Mouse (Mus musculus) embryonic facial prominence, embryonic 10.5 days (tissue): ENCODE data around the gene Ccdc159. TPM values are rescaled to one million over a fixed set of nuclear protein-coding genes. Genes with fewer than 3 reads are reported as not detected.
A peak's percentile ranks its signal among the peaks of the same experiment; 100 is the strongest.

Source experiments
- DNase-seq: peaks from one replicate; pipeline ENCODE4 v3.0.0-alpha.2; 2017; ENCODE audit warnings: low spot score
- H3K27ac ChIP-seq: fragments of 300-500 bp; sonication (generic); replicated peaks from 2 replicates; pipeline ENCODE4 v1.5.1; 2016; ENCODE audit warnings: mild to moderate bottlenecking
- H3K27me3 ChIP-seq: fragments of 300-500 bp; sonication (generic); replicated peaks from 2 replicates; pipeline ENCODE4 v1.6.1; 2016; ENCODE audit warnings: low read depth, mild to moderate bottlenecking; ENCODE audit not compliant: poor library complexity, severe bottlenecking
- H3K36me3 ChIP-seq: fragments of 300-500 bp; sonication (generic); replicated peaks from 2 replicates; pipeline ENCODE4 v1.6.1; 2016; ENCODE audit warnings: mild to moderate bottlenecking, moderate library complexity
- H3K4me1 ChIP-seq: fragments of 300-500 bp; sonication (generic); 2 replicates; pipeline ENCODE4 v1.6.1; 2016
- H3K4me3 ChIP-seq: fragments of 300-500 bp; sonication (generic); 2 replicates; pipeline ENCODE4 v1.5.1; 2016; ENCODE audit warnings: mild to moderate bottlenecking, moderate library complexity
- H3K9me3 ChIP-seq: fragments of 300-500 bp; sonication (generic); 2 replicates; pipeline ENCODE4 v1.6.1; 2016; ENCODE audit warnings: mild to moderate bottlenecking
- WGBS: fragments of 180-500 bp; shearing (Covaris S2); methylation state at CpG from one replicate; pipeline ENCODE4 v1.1.7; 2016; 5-methylcytosine and 5-hydroxymethylcytosine counted together
- polyA plus RNA-seq: library from polyadenylated mRNA; unstranded; fragments of >200 nt; fragmentation: Nextera tagmentation; extraction: Ambion mirVana; gene quantifications from 2 replicates; pipeline ENCODE4 v1.2.1, GENCODE M21; 2016

Gene Ccdc159
- polyA plus RNA-seq, 1 experiment from 2014 or later, result 3.3 TPM

GRCm38 (mm10) chr9:21937711-21938175 is 10.5 kb downstream of the Ccdc159 start:
- no peaks in the 10 kb centered on the region for H3K9me3 ChIP-seq
- 86% methylated on average over 4 of the region's 4 CpGs for WGBS
- peaks cover 25% of the 10 kb centered on the region for H3K27me3 ChIP-seq
- peak overlapping the region; percentile 69 for H3K4me3 ChIP-seq
- H3K36me3 ChIP-seq, result no peaks in the 10 kb centered on the region
- DNase-seq, result no peak
- no peak overlapping the region for H3K27ac ChIP-seq
- H3K4me1 ChIP-seq, result peaks cover 24% of the 10 kb centered on the region

GRCm38 (mm10) chr9:21938234-21938855 is 11.1 kb downstream of the Ccdc159 start:
- Histone ChIP-seq H3K36me3 (no peaks in the 10 kb centered on the region), H3K27me3 (peaks cover 24% of the 10 kb centered on the region), H3K9me3 (no peaks in the 10 kb centered on the region), H3K4me3 (no peak overlapping the region), H3K27ac (no peak overlapping the region), H3K4me1 (peaks cover 24% of the 10 kb centered on the region)
- DNase-seq, result no peak
- WGBS, result 84% methylated on average over 4 of the region's 4 CpGs

DNA sequence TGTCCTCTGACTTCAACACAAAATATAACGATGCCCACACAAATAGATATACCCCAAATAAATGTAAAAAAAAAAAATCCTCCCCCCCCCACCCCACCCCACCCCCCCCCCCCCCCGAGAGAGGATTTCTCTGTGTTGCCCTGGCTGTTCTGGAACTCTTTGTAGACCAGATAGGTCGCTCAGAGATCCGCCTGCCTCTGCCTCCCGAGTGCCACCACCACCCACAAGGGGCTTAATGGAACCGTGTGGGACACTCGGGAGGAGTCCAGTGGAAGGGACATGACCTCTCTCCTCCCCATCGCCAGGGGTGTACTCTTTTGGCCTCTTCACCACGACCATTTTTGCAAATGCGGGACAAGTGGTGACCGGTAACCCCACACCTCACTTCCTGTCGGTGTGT is 15.8 kb downstream of the Ccdc159 start:
- peaks cover 46% of the 10 kb centered on the region for H3K27me3 ChIP-seq
- no peaks in the 10 kb centered on the region for H3K9me3 ChIP-seq
- peaks cover 22% of the 10 kb centered on the region for H3K4me1 ChIP-seq
- DNase-seq, result no peak
- WGBS, result 77% methylated on average over 12 of the region's 12 CpGs
- no peak overlapping the region for H3K4me3 ChIP-seq
- H3K36me3 ChIP-seq, result no peaks in the 10 kb centered on the region
- no peak overlapping the region for H3K27ac ChIP-seq

GRCm38 (mm10) chr9:21943638-21944037 is 16.4 kb downstream of the Ccdc159 start:
- peaks cover 48% of the 10 kb centered on the region for H3K27me3 ChIP-seq
- 53% methylated on average over 12 of the region's 12 CpGs for WGBS
- DNase-seq, result no peak
- H3K36me3 ChIP-seq, result no peaks in the 10 kb centered on the region
- no peak overlapping the region for H3K4me3 ChIP-seq
- no peaks in the 10 kb centered on the region for H3K9me3 ChIP-seq
- H3K4me1 ChIP-seq, result peaks cover 17% of the 10 kb centered on the region
- no peak overlapping the region for H3K27ac ChIP-seq

DNA sequence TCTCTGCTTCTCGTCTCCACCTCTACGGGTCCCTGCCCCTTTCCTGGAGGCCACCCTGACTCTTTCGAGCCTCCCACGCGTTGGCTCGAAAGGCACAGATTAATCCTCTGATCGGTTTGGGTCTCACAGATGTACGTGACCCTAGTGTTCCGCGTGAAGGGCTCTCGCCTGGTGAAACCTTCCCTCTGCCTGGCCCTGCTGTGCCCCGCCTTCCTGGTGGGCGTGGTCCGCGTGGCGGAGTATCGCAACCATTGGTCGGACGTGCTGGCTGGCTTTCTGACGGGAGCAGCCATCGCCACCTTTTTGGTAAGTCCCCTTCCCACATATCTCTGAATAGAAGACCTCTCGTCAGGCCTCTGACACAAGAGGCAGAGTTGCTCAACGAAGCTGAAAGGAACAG is 17.0 kb downstream of the Ccdc159 start:
- 25% methylated on average over 23 of the region's 23 CpGs for WGBS
- Histone ChIP-seq H3K4me3 (no peak overlapping the region), H3K4me1 (peaks cover 17% of the 10 kb centered on the region), H3K36me3 (no peaks in the 10 kb centered on the region), H3K27me3 (peaks cover 53% of the 10 kb centered on the region), H3K27ac (no peak overlapping the region), H3K9me3 (no peaks in the 10 kb centered on the region)
- peak; percentile 50 for DNase-seq

DNA sequence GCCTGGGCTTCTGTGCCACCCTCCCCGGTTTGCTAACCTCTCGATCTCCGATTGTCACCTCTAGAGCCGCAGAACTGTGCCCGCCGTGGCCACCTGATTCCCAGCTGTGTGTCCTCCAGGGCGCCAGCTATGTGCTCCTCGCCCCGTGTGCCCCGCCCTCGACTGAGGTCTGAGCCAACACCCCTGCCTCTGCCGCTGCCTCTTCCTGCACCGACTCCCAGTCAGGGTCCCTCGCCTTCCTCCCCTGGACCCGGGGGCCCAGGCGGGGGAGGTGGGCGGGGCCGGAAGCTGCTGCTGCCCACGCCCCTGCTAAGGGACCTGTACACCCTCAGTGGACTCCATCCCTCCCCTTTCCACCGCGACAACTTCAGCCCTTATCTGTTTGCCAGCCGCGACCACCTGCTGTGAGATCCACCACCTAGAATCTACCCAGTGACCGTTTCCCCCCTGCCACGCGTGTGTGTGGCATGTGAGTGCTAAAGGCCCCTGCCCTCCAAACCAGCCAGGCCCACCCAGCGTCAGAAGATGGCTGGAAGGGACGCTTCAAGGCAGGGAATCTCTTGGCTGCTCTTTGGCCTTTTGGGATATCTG is 20.4 kb downstream of the Ccdc159 start:
- WGBS, result 4% methylated on average over 28 of the region's 28 CpGs
- peaks cover 53% of the 10 kb centered on the region for H3K27me3 ChIP-seq
- DNase-seq, result no peak
- H3K4me3 ChIP-seq, result peak overlapping the region; percentile 44
- H3K27ac ChIP-seq, result no peak overlapping the region; the same call in 1 of the 2 replicates
- no peaks in the 10 kb centered on the region for H3K36me3 ChIP-seq
- no peaks in the 10 kb centered on the region for H3K9me3 ChIP-seq
- H3K4me1 ChIP-seq, result peaks cover 17% of the 10 kb centered on the region

GRCm38 (mm10) chr9:21948146-21948545 is 20.9 kb downstream of the Ccdc159 start:
- Histone ChIP-seq H3K27me3 (peaks cover 53% of the 10 kb centered on the region), H3K36me3 (no peaks in the 10 kb centered on the region), H3K4me1 (peaks cover 17% of the 10 kb centered on the region), H3K4me3 (no peak overlapping the region), H3K9me3 (no peaks in the 10 kb centered on the region), H3K27ac (no peak overlapping the region)
- no peak for DNase-seq
- 58% methylated on average over 8 of the region's 8 CpGs for WGBS

- Histone ChIP-seq H3K27me3 (peaks cover 46% of the 10 kb centered on the region), H3K27ac (no peak overlapping the region)
Observed at GRCm38 (mm10) chr9:21948790-21949189, 21.5 kb downstream of the Ccdc159 start.

GRCm38 (mm10) chr9:21950322-21950721 is 23.1 kb downstream of the Ccdc159 start:
- Histone ChIP-seq H3K36me3 (no peaks in the 10 kb centered on the region), H3K4me3 (no peak overlapping the region), H3K27ac (no peak overlapping the region), H3K9me3 (no peaks in the 10 kb centered on the region), H3K27me3 (peaks cover 38% of the 10 kb centered on the region), H3K4me1 (peaks cover 18% of the 10 kb centered on the region)
- DNase-seq, result peak; percentile 87
- WGBS, result 15% methylated on average over 11 of the region's 11 CpGs

More at GRCm38 (mm10) chr9:21948790-21949189, 21.5 kb downstream of the Ccdc159 start:
- no peak for DNase-seq
- Histone ChIP-seq H3K36me3 (no peaks in the 10 kb centered on the region), H3K4me3 (no peak overlapping the region), H3K9me3 (no peaks in the 10 kb centered on the region), H3K4me1 (peaks cover 20% of the 10 kb centered on the region)
- 64% methylated on average over 6 of the region's 6 CpGs for WGBS

DNA sequence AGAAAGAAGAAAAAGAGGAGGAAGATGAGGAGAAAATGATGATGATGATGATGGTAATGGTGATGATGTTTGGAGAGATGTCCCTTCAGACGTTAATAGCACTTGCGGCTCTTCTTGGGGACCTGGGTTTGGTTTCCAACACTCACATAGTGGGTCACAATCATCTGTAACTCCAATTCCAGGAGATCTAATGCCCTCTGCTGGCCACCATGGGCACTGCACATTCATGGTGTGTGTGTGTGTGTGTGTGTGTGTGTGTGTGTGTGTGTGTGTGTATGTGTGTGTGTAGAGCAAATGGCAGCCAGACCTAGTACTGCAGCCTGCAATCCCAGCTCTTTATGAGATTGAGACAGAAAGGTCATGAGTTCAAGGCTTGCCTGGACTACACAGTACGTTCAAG is 24.7 kb downstream of the Ccdc159 start:
- Histone ChIP-seq H3K36me3 (no peaks in the 10 kb centered on the region), H3K9me3 (no peaks in the 10 kb centered on the region), H3K27me3 (peaks cover 22% of the 10 kb centered on the region), H3K27ac (no peak overlapping the region), H3K4me1 (peaks cover 23% of the 10 kb centered on the region), H3K4me3 (no peak overlapping the region)
- WGBS, result 84% methylated on average over 3 of the region's 3 CpGs
- DNase-seq, result no peak

GRCm38 (mm10) chr9:21953600-21953999 is 26.3 kb downstream of the Ccdc159 start:
- Histone ChIP-seq H3K4me1 (peaks cover 13% of the 10 kb centered on the region), H3K36me3 (no peaks in the 10 kb centered on the region), H3K4me3 (no peak overlapping the region), H3K27ac (no peak overlapping the region), H3K9me3 (no peaks in the 10 kb centered on the region), H3K27me3 (peaks cover 6% of the 10 kb centered on the region)
- DNase-seq, result no peak
- WGBS, result 20% methylated on average over 3 of the region's 3 CpGs

GRCm38 (mm10) chr9:21954635-21955034 is 27.4 kb downstream of the Ccdc159 start:
- H3K9me3 ChIP-seq, result no peaks in the 10 kb centered on the region
- 0 out of 2 replicates have a peak, but pooled peaks cover 6% of the 10 kb centered on the region for H3K36me3 ChIP-seq
- WGBS, result 89% methylated on average over 3 of the region's 3 CpGs
- no peak overlapping the region for H3K27ac ChIP-seq
- H3K4me1 ChIP-seq, result peaks cover 13% of the 10 kb centered on the region
- peaks cover 10% of the 10 kb centered on the region for H3K27me3 ChIP-seq
- DNase-seq, result no peak
- H3K4me3 ChIP-seq, result peak overlapping the region; percentile 76

GRCm38 (mm10) chr9:21955225-21955569 is 27.9 kb downstream of the Ccdc159 start:
- peaks cover 16% of the 10 kb centered on the region for H3K27me3 ChIP-seq
- H3K4me1 ChIP-seq, result peaks cover 14% of the 10 kb centered on the region
- H3K36me3 ChIP-seq, result 0 out of 2 replicates have a peak, but pooled peaks cover 6% of the 10 kb centered on the region
- H3K27ac ChIP-seq, result peak overlapping the region; percentile 96
- DNase-seq, result no peak
- H3K9me3 ChIP-seq, result no peaks in the 10 kb centered on the region
- H3K4me3 ChIP-seq, result peak overlapping the region; percentile 76
- WGBS, result 2% methylated on average over 18 of the region's 18 CpGs
